Mouse (Mus musculus) kidney, postnatal 10 days (tissue): ENCODE results near the gene Pard3b.

ENCODE experiments used
- DNase-seq: peaks from one replicate; pipeline ENCODE4 v3.0.0; 2021; ENCODE audit warnings: mixed read lengths

Gene Pard3b

DNA sequence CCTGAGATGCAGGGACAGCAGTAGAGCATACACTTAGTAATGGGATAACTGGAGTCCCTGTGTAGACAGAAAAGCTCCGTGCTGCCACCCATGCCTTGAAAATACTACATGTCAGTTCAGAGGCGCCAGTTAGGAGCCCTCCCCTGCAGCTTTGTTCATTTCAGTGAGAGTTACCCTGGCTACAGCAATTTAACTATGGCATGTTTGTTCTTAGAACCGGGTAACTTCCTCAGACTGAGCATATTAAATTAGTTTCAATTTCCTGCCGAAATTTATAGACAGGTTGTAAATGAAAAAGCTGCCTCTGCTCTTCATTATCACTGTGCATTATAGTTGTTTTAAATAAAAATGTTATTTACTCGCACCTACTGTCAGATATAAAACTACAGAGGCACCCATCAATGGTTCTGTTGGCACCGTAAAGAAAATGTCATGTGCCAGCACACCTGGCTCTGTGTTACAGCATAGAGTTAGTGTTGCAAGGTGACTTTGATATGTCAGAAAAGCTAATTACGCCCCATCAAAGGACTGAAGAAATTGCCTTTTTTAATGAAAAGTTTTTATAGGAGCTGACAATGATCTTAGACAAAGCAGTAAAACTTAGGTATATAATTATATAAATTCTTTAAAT is 289.6 kb downstream of the Pard3b start:
- no peak for DNase-seq

DNA sequence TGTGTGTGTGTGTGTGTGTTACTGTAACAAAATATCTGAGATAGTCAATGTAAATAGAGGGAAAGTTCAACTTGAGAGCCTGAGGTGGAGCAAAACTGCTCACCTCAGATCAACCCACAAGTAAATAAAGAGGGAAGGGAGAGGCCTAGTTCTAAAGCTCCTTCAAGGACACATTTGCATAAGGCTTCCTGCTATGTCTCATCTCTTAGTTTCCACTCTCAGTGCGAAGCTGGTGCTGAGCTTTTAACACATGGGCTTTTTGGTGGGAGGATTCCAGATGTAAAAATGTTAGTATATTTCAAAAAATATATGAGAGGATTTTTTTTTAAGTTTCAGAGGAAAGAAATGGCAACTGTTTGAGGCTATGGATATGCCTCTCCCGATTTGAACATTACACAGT is 294.9 kb downstream of the Pard3b start:
- DNase-seq, result no peak

- no peak for DNase-seq
These were observed 296.1 kb downstream of the Pard3b start for GRCm38 (mm10) chr1:61934760-61935159.

- no peak for DNase-seq
These were observed 301.3 kb downstream of the Pard3b start for GRCm38 (mm10) chr1:61939882-61940281.

GRCm38 (mm10) chr1:61961533-61961932 is 322.9 kb downstream of the Pard3b start:
- no peak for DNase-seq

GRCm38 (mm10) chr1:61962571-61962970 is 323.9 kb downstream of the Pard3b start:
- DNase-seq, result no peak

DNA sequence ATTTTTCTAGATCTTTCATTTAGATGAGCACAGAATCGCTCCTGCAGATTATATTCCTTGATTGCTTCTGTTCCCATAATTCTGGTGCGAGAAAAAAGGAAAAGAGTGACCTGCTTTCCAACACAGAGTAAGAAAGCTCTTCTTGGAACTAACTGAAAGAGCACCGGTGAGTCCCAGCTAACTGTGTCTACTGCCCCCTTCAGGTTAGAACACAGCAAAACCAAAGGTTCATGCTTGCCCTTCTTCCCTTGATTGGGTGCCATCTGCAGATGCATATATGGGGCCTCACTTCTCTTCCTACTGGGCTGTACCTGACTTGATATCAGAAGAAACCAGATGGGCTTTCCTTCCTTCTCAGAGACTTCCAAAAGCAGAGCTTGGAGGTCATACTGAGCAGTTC is 328.5 kb downstream of the Pard3b start:
- DNase-seq, result no peak

- DNase-seq, result no peak
These were observed 329.2 kb downstream of the Pard3b start for GRCm38 (mm10) chr1:61967807-61968206.

- DNase-seq, result no peak
These were observed 359.1 kb downstream of the Pard3b start for GRCm38 (mm10) chr1:61997711-61998110.

GRCm38 (mm10) chr1:62008811-62009210 is 370.2 kb downstream of the Pard3b start:
- no peak for DNase-seq

GRCm38 (mm10) chr1:62011712-62012111 is 373.1 kb downstream of the Pard3b start:
- DNase-seq, result no peak

- no peak for DNase-seq
These were observed 378.1 kb downstream of the Pard3b start for GRCm38 (mm10) chr1:62016536-62017300.

DNA sequence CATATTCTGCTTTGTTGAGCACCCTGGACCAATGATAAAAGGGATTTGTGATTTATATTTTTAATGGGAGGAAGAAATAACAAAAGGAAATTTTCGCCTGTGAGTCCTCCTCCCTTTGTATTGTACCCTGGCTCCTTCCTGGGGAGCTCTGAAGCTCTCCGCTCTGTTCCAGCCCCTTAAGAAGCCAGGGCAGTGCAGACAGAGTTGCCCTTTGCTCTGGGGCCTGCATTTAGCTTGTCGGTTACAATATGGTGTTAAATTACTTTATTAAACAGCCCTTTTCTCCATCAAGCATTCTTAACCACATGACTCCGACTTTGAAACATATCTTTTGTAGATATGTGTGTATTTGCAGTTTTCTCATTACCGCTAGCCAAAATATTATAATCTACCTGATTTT is 379.7 kb downstream of the Pard3b start:
- no peak for DNase-seq

GRCm38 (mm10) chr1:62019743-62020142 is 381.1 kb downstream of the Pard3b start:
- DNase-seq, result no peak

- DNase-seq, result no peak
These were observed 403.1 kb downstream of the Pard3b start for GRCm38 (mm10) chr1:62041718-62042117.

- no peak for DNase-seq
These were observed 410.0 kb downstream of the Pard3b start for GRCm38 (mm10) chr1:62048592-62048991.

- DNase-seq, result no peak
These were observed 412.7 kb downstream of the Pard3b start for GRCm38 (mm10) chr1:62051186-62051825.

DNA sequence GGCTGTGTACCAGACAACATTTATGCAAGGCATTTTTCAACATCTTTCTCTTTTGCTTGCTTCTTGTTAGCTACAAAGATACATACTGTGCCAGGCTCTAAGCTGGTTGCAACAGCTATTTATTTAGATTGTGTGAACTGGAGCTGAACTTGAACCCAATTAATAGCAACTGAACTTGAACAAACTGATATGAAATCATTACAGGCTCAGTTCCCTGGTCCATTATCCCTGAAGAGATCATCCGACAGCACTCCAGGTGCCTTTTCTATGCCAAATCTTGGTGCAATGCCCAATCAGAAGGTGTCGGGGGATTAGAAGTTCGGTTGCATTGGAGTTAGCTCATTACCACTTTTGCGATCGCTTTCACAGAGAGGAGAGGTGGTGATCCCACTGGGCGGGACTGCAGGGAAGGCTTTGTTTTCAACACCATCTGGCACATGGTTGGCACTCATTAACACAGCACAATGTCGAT is 414.6 kb downstream of the Pard3b start:
- no peak for DNase-seq

GRCm38 (mm10) chr1:62055280-62055679 is 416.7 kb downstream of the Pard3b start:
- DNase-seq, result no peak

GRCm38 (mm10) chr1:62070617-62071016 is 432.0 kb downstream of the Pard3b start:
- DNase-seq, result no peak

DNA sequence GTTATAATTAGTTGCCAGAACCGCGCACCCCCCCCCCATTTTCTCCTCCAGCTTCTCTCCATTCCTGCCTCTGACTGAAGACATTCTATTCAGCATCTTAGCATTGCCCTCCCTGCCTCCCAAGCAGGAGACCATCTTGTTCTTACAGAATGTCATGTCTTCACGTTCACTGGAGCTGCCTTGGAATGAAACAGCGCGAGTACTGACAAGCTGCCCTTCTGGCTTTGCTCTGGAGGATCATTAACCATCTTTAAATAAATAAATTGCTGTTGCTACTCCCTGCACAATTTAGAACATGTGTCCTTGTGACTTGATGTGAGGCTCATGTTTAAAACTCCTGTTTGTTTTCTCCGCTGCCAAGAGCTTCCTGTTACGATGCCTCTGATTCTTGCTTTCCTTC is 432.5 kb downstream of the Pard3b start:
- DNase-seq, result no peak

GRCm38 (mm10) chr1:62076171-62076570 is 437.5 kb downstream of the Pard3b start:
- no peak for DNase-seq

- no peak for DNase-seq
These were observed 442.5 kb downstream of the Pard3b start for GRCm38 (mm10) chr1:62081129-62081528.

DNA sequence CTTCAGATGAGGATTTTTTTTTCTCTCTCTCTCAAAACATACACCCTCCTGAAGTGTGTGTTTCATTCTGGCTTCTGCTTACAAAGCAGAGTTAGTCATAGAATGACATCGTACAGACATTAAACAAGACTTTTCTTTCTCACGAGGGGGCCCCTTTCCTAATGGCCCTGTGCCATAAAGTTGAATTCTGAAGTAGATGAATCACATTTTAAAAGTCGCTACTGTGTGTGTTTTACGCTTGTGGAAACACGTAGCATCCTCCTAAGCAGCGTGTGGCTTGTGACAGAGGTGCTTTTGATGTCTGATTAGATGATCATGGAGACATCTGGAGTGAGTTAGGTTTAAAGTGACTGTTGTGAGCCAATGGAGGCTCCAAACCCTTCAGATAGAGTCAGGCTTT is 447.4 kb downstream of the Pard3b start:
- no peak for DNase-seq
